Mouse (Mus musculus) small intestine, adult 10 weeks (tissue): ENCODE measurements around the gene Slc2a12. TPM values are rescaled to one million over a fixed set of nuclear protein-coding genes. Genes with fewer than 3 reads are reported as not detected.

ENCODE experiments used
- polyA plus RNA-seq: library from polyadenylated mRNA; stranded (reverse); fragments of 350-450 nt; fragmentation: Illumina TruSeq; extraction: RNeasy Lipid Tissue Mini Kit (QIAGEN cat#74804); gene quantifications from one replicate; pipeline ENCODE4 v1.2.3, GENCODE M21; 2014; ENCODE audit warnings: low replicate concordance

Gene Slc2a12
- 0.52 TPM for polyA plus RNA-seq

DNA sequence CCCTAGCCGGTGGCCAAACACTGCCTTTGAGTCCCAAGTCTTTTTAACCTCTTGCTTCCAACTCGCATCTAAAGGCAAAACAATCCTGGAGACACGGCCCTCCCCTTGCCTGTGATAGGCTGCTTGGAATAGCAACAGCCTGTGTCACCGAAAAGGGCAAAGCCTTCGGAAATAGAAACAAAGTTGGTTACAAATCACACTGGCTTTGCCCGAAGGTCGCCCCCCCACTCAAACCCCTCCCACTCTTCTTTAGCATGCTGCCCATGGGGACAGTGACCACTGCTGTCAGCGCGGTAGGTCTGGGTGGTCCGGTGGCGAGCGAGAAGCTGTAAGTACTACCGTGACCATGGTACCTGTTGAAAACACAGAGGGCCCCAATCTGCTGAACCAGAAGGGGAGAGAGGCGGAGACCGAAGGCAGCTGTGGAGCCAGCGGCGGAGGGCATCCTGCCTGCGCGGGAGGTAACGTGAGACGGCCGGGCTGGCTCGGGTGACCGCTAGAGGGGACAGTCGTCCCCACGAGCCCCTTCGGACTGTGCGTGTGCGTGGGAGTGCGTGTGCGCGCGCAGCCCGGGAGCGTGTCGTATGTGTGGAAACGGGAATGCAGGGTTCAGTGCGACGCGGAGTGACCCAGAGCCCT is at the start of gene Slc2a12:
Gene Slc2a12 (plus strand): TSS at position 159 of the 639 bp plus-strand sequence.

DNA sequence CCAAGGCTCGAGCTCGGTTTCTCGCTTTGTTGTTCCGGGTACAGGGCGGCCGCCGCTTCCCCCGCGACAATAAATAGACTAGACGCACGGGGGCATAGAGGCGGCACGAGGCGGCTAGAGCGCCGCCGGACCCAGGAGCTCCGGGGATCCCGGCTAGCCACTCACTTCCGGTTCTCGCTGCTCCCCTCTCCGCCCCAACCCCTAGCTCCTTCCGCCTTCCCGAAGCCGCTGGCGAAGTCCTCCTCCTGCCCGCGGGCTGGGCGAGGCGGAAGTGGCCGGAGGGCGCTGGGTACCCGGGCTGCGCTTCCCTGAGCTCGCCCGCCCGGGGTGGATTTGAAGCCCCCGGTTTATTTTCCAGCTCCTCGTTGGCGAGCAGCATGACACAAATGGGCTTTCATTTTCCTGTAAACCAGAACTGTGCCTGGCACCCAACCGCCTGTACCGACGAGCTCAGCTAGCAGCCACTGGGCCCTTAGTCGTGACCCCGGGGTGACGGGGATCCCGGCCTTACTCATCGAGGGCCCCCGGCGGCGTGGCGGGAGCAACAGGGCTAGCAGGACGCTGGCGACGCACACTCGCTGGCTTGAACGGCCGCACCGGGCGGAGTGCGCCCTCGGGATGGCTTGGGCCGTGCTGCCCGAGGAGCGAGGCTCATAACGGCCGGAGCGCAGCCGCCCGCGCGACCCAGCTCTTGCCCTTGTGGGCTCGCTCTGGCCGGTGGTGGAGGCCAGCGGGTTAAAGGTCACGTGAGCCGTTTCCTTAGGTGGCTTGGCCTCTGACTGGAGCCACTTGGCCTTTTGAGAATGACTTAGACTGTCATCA is 86.7 kb downstream of the Slc2a12 start, which contains the start of gene Tbpl1:
Gene Tbpl1 (minus strand): TSS at position 667 of the 822 bp plus-strand sequence.

Other genes with a start within 250 kb of the Slc2a12 start
- gene Tbpl1, start 86.9 kb downstream of the Slc2a12 start, polyA plus RNA-seq, result 64.9 TPM
- 4.1 TPM for gene Tcf21, start 175.2 kb downstream of the Slc2a12 start, polyA plus RNA-seq